Mouse (Mus musculus): Measurements from ENCODE around the gene Fmnl2. TPM values are rescaled to one million over a fixed set of nuclear protein-coding genes. Genes with fewer than 3 reads are reported as not detected.

The Fmnl2 gene
- polyA plus RNA-seq, 1 experiment from 2014 or later, result 9.0 TPM

DNA sequence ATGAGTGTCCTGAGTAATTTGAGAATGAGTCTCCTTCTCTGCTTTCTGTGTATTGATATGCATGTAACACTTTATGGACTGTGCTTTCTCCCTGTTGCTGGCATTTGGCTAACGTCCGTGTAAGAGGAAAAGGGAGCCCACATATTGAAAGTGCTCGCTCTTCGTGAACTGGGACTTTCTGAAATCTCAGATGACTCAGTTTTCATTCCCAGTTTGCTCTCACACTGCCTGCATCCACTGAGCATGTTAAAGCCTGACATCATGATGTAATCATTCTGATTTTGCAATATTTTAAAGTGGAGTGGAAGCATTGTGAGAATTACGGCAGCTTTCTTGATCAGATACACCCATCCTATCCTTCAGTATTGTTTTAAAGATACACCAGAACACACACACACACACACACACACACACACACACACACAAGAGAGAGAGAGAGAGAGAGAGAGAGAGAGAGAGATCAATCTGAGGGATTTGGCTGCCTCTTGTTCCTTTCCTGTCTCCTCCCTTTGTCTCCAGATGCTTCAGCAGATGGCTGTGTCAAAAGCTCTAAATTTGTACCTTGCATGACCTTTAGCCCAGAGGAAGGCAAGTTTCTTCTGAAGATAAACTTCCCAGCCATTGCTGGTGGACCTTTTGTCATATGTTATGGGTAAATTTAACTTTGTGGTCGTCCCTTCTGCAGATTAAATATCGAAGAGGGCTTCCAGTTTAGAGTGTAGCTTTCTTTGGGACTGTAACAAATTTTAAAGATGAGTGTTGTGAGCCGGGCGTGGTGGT, 86.2 kb downstream of the Fmnl2 start:
- 79% methylated on average over 9 of the region's 9 CpGs for WGBS
- Histone ChIP-seq H3K27me3 (replicated peaks; ENCODE audit: control insufficient read depth, insufficient read depth, low read length) (no peaks in the 10 kb centered on the region), H3K4me1 (ENCODE audit: control insufficient read depth, insufficient read depth, low read depth, low read length) (peaks cover 5% of the 10 kb centered on the region), H3K4me2 (ENCODE audit: low read length) (no peak overlapping the region), H3K9ac (ENCODE audit: low read depth, low read length) (no peak overlapping the region), H3K36me3 (ENCODE audit: control insufficient read depth, insufficient read depth, low read length) (no peaks in the 10 kb centered on the region), H3K4me3 (ENCODE audit: low read length) (no peak overlapping the region), H3K9me3 (ENCODE audit: control insufficient read depth, low read length) (no peaks in the 10 kb centered on the region), H3K27ac (ENCODE audit: low read depth, low read length) (no peak overlapping the region)
- ATAC-seq, result no peak

DNA sequence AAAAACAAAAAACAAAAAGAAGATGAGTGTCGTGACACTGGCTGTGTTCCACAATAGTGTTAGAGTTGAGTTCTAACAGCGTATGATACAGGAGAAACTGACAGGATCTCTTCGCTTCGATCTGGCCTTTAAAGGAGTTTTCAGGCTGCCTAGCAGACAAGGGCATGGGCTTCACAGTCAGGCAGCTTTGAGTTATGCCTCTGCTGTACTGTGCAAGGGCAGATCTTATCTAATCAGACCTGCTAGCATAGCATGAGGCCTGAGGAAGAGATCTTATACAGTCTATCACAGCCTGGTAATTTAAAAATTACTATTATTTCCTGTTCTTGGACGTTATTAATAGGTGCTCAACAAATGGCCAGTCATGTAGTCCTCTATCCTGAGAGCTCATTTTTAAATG, 86.9 kb downstream of the Fmnl2 start:
- Histone ChIP-seq H3K4me1 (ENCODE audit: control insufficient read depth, insufficient read depth, low read depth, low read length) (peaks cover 5% of the 10 kb centered on the region), H3K27ac (ENCODE audit: low read depth, low read length) (no peak overlapping the region), H3K9me3 (ENCODE audit: control insufficient read depth, low read length) (no peaks in the 10 kb centered on the region), H3K36me3 (ENCODE audit: control insufficient read depth, insufficient read depth, low read length) (no peaks in the 10 kb centered on the region), H3K27me3 (replicated peaks; ENCODE audit: control insufficient read depth, insufficient read depth, low read length) (no peaks in the 10 kb centered on the region), H3K9ac (ENCODE audit: low read depth, low read length) (no peak overlapping the region), H3K4me3 (ENCODE audit: low read length) (no peak overlapping the region), H3K4me2 (ENCODE audit: low read length) (no peak overlapping the region)
- no peak for ATAC-seq
- 81% methylated on average over 5 of the region's 5 CpGs for WGBS

DNA sequence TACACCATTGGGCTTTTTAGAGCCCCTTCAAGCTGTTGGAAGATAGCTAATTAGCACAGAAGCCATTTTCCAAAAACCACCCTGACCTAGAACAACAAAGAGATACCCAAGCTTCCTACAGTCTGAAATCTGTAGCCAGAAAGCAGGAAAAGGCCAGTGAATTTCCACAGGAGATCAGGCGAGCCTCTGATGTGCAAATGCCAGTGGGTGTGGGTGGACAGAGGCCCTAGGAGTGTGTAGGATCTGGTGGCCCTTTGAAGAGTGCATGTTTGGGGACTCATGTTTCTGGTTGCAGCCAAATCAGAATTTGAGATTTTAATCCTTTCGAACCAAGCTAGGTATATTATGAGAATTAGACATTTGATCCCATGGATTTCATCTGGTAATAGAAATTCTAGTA, 88.4 kb downstream of the Fmnl2 start:
- H3K9me3 ChIP-seq (ENCODE audit: control insufficient read depth, low read length), result no peaks in the 10 kb centered on the region
- H3K4me3 ChIP-seq (ENCODE audit: low read length), result no peak overlapping the region
- peak overlapping the region; percentile 10 for H3K27ac ChIP-seq (ENCODE audit: low read depth, low read length)
- H3K9ac ChIP-seq (ENCODE audit: low read depth, low read length), result no peak overlapping the region
- WGBS, result 72% methylated on average over 2 of the region's 2 CpGs
- peaks cover 7% of the 10 kb centered on the region for H3K4me1 ChIP-seq (ENCODE audit: control insufficient read depth, insufficient read depth, low read depth, low read length)
- H3K4me2 ChIP-seq (ENCODE audit: low read length), result no peak overlapping the region
- H3K27me3 ChIP-seq (replicated peaks; ENCODE audit: control insufficient read depth, insufficient read depth, low read length), result no peaks in the 10 kb centered on the region
- ATAC-seq, result no peak
- no peaks in the 10 kb centered on the region for H3K36me3 ChIP-seq (ENCODE audit: control insufficient read depth, insufficient read depth, low read length)

DNA sequence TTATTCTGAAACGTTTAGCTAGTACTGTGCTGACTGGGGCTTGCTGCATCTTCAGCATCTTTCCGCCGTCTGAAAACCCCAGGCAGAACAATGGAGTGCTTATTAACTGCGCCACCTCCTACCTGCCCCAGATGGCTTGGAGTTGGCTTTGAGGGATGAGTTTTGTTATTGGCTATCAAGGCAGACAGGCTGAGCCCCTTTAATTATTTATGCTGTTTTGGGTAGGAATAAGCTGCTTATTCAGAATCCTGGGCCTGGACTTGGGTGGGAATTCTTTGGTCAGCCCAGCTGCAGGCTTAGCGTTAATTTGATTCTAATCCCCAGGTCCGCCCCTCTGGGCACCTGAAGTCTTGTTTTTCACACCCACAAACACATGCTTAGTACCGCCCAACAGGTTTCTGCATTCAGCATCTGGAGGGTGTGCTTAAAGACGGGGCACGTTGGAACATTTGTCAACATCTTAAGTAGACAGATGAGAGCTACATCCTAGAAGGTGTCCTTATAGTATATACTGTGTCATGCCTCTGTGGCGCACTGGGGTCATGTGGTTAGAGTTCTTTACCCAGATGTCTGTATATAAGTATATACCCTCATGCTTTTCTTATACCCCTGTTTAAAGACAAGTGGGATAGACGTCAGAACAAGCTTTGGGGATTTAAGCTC, 89.0 kb downstream of the Fmnl2 start:
- no peaks in the 10 kb centered on the region for H3K27me3 ChIP-seq (replicated peaks; ENCODE audit: control insufficient read depth, insufficient read depth, low read length)
- 35% methylated on average over 11 of the region's 11 CpGs for WGBS
- H3K4me1 ChIP-seq (ENCODE audit: control insufficient read depth, insufficient read depth, low read depth, low read length), result peaks cover 7% of the 10 kb centered on the region
- H3K27ac ChIP-seq (ENCODE audit: low read depth, low read length), result 0 out of 2 replicates have a peak overlapping the region, but pooled peaks have one; percentile 10
- H3K9me3 ChIP-seq (ENCODE audit: control insufficient read depth, low read length), result no peaks in the 10 kb centered on the region
- no peak overlapping the region for H3K4me2 ChIP-seq (ENCODE audit: low read length)
- no peak overlapping the region for H3K9ac ChIP-seq (ENCODE audit: low read depth, low read length)
- peak; percentile 72 for ATAC-seq
- H3K4me3 ChIP-seq (ENCODE audit: low read length), result no peak overlapping the region
- H3K36me3 ChIP-seq (ENCODE audit: control insufficient read depth, insufficient read depth, low read length), result no peaks in the 10 kb centered on the region

DNA sequence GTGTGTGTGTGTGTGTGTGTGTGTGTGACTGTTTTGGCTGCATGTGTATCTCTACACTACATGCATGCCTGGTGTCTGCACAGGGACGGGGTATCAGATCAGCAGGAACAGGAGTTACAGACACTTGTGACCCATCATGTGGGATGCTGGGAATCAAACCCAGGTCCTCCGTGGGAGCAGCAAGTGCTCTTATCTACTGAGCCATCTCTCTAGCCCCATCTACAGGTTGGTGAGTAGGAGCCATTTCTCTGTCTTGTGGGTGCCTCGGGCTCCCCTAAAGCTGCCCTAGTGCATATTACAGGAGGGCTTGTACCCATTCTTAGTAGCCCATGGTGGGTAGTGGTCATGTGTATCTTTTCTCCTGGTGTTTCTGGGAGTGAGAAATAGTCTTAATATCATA, 90.7 kb downstream of the Fmnl2 start:
- Histone ChIP-seq H3K4me1 (ENCODE audit: control insufficient read depth, insufficient read depth, low read depth, low read length) (peaks cover 7% of the 10 kb centered on the region), H3K27me3 (replicated peaks; ENCODE audit: control insufficient read depth, insufficient read depth, low read length) (no peaks in the 10 kb centered on the region), H3K27ac (ENCODE audit: low read depth, low read length) (no peak overlapping the region), H3K4me3 (ENCODE audit: low read length) (no peak overlapping the region), H3K9ac (ENCODE audit: low read depth, low read length) (no peak overlapping the region), H3K4me2 (ENCODE audit: low read length) (no peak overlapping the region), H3K9me3 (ENCODE audit: control insufficient read depth, low read length) (no peaks in the 10 kb centered on the region), H3K36me3 (ENCODE audit: control insufficient read depth, insufficient read depth, low read length) (no peaks in the 10 kb centered on the region)
- ATAC-seq, result no peak
- WGBS, result 100% methylated on average over 3 of the region's 3 CpGs

DNA sequence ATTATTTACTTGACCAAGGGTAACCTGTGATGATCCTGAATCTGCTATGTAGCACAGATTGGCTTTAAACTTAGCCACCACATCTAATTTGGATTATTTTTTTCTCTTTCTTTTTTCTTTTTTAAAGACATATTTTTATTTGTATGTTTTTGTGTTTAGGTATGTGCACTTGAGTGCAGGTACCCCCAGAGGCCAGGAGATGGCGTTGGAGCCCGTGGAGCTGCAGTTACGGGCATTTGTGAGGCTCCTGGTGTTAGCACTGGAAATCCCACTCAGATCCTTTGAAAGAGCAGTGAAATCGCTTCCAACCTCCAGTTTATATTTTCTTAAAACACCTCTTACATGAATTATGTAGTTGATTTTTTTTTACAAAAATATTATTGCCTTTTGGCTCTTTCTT, 91.9 kb downstream of the Fmnl2 start:
- 92% methylated on average over 4 of the region's 4 CpGs for WGBS
- no peak overlapping the region for H3K4me2 ChIP-seq (ENCODE audit: low read length)
- H3K27ac ChIP-seq (ENCODE audit: low read depth, low read length), result no peak overlapping the region
- no peak for ATAC-seq
- no peaks in the 10 kb centered on the region for H3K9me3 ChIP-seq (ENCODE audit: control insufficient read depth, low read length)
- no peaks in the 10 kb centered on the region for H3K36me3 ChIP-seq (ENCODE audit: control insufficient read depth, insufficient read depth, low read length)
- H3K27me3 ChIP-seq (replicated peaks; ENCODE audit: control insufficient read depth, insufficient read depth, low read length), result no peaks in the 10 kb centered on the region
- H3K9ac ChIP-seq (ENCODE audit: low read depth, low read length), result no peak overlapping the region
- no peak overlapping the region for H3K4me3 ChIP-seq (ENCODE audit: low read length)
- peaks cover 7% of the 10 kb centered on the region for H3K4me1 ChIP-seq (ENCODE audit: control insufficient read depth, insufficient read depth, low read depth, low read length)

DNA sequence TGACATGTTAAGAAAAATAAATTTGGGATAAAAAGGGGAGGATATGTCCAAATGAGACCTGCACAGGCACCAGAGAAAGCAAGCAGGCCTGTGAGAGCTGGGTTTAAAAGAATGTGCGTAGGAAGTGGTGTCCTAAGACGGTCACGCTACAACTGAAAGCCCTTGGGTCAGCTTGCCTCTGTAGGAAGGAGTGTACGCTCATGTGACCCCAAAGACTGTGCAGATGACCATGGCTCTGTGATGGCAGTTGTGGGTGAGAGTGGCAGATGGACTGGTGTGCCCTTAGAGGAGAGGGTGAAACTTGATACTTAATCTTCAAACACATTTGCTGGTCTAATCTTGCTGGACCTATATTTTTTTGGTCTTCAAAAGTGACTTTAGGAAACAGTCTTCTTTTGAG, 92.6 kb downstream of the Fmnl2 start:
- Histone ChIP-seq H3K4me1 (ENCODE audit: control insufficient read depth, insufficient read depth, low read depth, low read length) (peaks cover 7% of the 10 kb centered on the region), H3K4me2 (ENCODE audit: low read length) (no peak overlapping the region), H3K36me3 (ENCODE audit: control insufficient read depth, insufficient read depth, low read length) (no peaks in the 10 kb centered on the region), H3K27me3 (replicated peaks; ENCODE audit: control insufficient read depth, insufficient read depth, low read length) (no peaks in the 10 kb centered on the region), H3K27ac (ENCODE audit: low read depth, low read length) (no peak overlapping the region), H3K9me3 (ENCODE audit: control insufficient read depth, low read length) (no peaks in the 10 kb centered on the region), H3K4me3 (ENCODE audit: low read length) (no peak overlapping the region), H3K9ac (ENCODE audit: low read depth, low read length) (no peak overlapping the region)
- ATAC-seq, result no peak
- WGBS, result 85% methylated on average over 4 of the region's 4 CpGs

DNA sequence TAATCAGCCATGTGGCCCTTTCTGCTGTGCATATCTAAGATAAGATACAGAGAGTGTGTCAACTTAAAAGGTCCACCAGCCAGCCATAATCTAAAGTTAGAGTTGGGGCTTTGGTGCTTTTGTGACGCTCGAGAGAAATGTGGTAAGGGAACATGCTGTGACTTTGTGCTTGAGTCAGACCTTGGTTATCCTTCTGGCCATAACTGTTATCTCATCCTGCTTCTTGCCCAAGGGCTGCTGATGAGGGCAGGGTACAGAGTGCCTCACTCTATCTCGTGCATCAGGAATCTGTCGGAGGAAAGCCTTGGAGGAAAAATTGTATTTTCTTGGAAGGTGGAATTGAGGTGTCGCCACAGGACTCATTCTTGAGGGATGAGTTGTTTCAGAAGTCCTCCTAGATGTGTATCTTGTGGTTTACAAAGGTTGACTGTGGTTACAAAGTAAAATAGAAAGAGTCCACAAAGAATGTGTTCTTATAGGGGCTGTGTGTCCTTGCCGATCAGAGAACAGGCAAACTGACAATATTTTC, 94.6 kb downstream of the Fmnl2 start:
- 90% methylated on average over 6 of the region's 6 CpGs for WGBS
- no peak for ATAC-seq

DNA sequence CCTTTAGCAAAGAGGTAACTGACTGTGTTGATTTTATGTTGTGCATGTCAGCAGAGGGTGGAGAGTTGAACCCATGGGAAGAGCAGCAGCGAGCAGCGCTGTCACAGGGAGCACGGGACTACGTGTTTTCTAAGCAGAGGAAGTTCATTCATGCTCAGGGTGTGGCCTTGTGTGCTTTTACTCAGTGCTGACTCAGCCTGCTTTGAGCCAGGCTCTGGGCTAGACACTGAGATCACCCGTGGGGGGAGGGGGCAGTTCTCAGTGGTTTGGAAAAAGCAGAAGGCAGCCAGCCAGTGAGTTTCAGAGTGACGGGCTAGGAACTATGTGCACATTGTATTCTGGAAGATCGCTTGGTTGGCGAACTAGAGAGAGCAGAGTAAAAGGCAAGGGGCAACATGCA, 97.4 kb downstream of the Fmnl2 start:
- ATAC-seq, result no peak
- Histone ChIP-seq H3K4me1 (ENCODE audit: control insufficient read depth, insufficient read depth, low read depth, low read length) (peaks cover 26% of the 10 kb centered on the region), H3K9me3 (ENCODE audit: control insufficient read depth, low read length) (no peaks in the 10 kb centered on the region), H3K9ac (ENCODE audit: low read depth, low read length) (no peak overlapping the region), H3K27ac (ENCODE audit: low read depth, low read length) (no peak overlapping the region), H3K27me3 (replicated peaks; ENCODE audit: control insufficient read depth, insufficient read depth, low read length) (no peaks in the 10 kb centered on the region), H3K36me3 (ENCODE audit: control insufficient read depth, insufficient read depth, low read length) (no peaks in the 10 kb centered on the region), H3K4me2 (ENCODE audit: low read length) (no peak overlapping the region), H3K4me3 (ENCODE audit: low read length) (no peak overlapping the region)
- 67% methylated on average over 8 of the region's 8 CpGs for WGBS

More for the DNA sequence above, 94.6 kb downstream of the Fmnl2 start:
- H3K9ac ChIP-seq (ENCODE audit: low read depth, low read length), result no peak overlapping the region
- no peak overlapping the region for H3K27ac ChIP-seq (ENCODE audit: low read depth, low read length)
- H3K4me3 ChIP-seq (ENCODE audit: low read length), result no peak overlapping the region
- H3K4me1 ChIP-seq (ENCODE audit: control insufficient read depth, insufficient read depth, low read depth, low read length), result peaks cover 4% of the 10 kb centered on the region
- no peaks in the 10 kb centered on the region for H3K27me3 ChIP-seq (replicated peaks; ENCODE audit: control insufficient read depth, insufficient read depth, low read length)
- H3K4me2 ChIP-seq (ENCODE audit: low read length), result no peak overlapping the region
- H3K9me3 ChIP-seq (ENCODE audit: control insufficient read depth, low read length), result no peaks in the 10 kb centered on the region
- H3K36me3 ChIP-seq (ENCODE audit: control insufficient read depth, insufficient read depth, low read length), result no peaks in the 10 kb centered on the region

Measured in hindbrain, embryonic 16.5 days (tissue).